Mouse (Mus musculus) limb, embryonic 13.5 days (tissue): ENCODE measurements around the gene Ipo13. TPM values are rescaled to one million over a fixed set of nuclear protein-coding genes. Genes with fewer than 3 reads are reported as not detected.
A peak's percentile ranks its signal among the peaks of the same experiment; 100 is the strongest.

Experiments
- ATAC-seq: fragments of 200-750 bp; cut with Nextera tagmentation; 2 replicates; pipeline ENCODE4 v1.8.0; 2017; ENCODE audit warnings: low read depth, moderate number of reproducible peaks, moderate TSS enrichment; ENCODE audit not compliant: low FRiP score
- H3K27ac ChIP-seq: fragments of 300-500 bp; sonication (generic); 2 replicates; pipeline ENCODE4 v1.5.1; 2015; ENCODE audit warnings: inconsistent platforms, mild to moderate bottlenecking, moderate library complexity
- H3K27me3 ChIP-seq: fragments of 300-500 bp; sonication (generic); 2 replicates; pipeline ENCODE4 v1.6.1; 2015; ENCODE audit warnings: mild to moderate bottlenecking, inconsistent platforms
- H3K36me3 ChIP-seq: fragments of 300-500 bp; sonication (generic); 2 replicates; pipeline ENCODE4 v1.6.1; 2015; ENCODE audit warnings: inconsistent platforms, mild to moderate bottlenecking, moderate library complexity
- H3K4me1 ChIP-seq: fragments of 300-500 bp; sonication (generic); 2 replicates; pipeline ENCODE4 v1.6.1; 2015; ENCODE audit warnings: inconsistent platforms
- H3K4me2 ChIP-seq: fragments of 300-500 bp; sonication (generic); replicated peaks from 2 replicates; pipeline ENCODE4 v1.6.1; 2015; ENCODE audit warnings: inconsistent platforms, mild to moderate bottlenecking, moderate library complexity
- H3K4me3 ChIP-seq: fragments of 300-500 bp; sonication (generic); 2 replicates; pipeline ENCODE4 v1.5.1; 2015; ENCODE audit warnings: moderate library complexity, mild to moderate bottlenecking, inconsistent platforms
- H3K9ac ChIP-seq: fragments of 300-500 bp; sonication (generic); 2 replicates; pipeline ENCODE4 v1.6.1; 2015; ENCODE audit warnings: mild to moderate bottlenecking, inconsistent platforms
- H3K9me3 ChIP-seq: fragments of 300-500 bp; sonication (generic); 2 replicates; pipeline ENCODE4 v1.6.1; 2016; ENCODE audit warnings: inconsistent platforms
- WGBS: fragments of 180-500 bp; shearing (Covaris S2); methylation state at CpG from one replicate; pipeline ENCODE4 v1.1.7; 2015; 5-methylcytosine and 5-hydroxymethylcytosine counted together
- polyA plus RNA-seq: library from polyadenylated mRNA; unstranded; fragments of >200 nt; fragmentation: Nextera tagmentation; extraction: Ambion mirVana; gene quantifications from 2 replicates; pipeline ENCODE4 v1.2.1, GENCODE M21; 2015

Ipo13 gene
- polyA plus RNA-seq, 1 experiment from 2014 or later = 43.7 TPM

- H3K9ac ChIP-seq = no peak overlapping the region
- no peak overlapping the region for H3K27ac ChIP-seq
- 89% methylated on average over 14 of the region's 14 CpGs for WGBS
- H3K9me3 ChIP-seq = no peaks in the 10 kb centered on the region
- H3K4me1 ChIP-seq = peaks cover 23% of the 10 kb centered on the region
- ATAC-seq = no peak
- no peaks in the 10 kb centered on the region for H3K27me3 ChIP-seq
- no peak overlapping the region for H3K4me3 ChIP-seq
- H3K36me3 ChIP-seq = peaks cover 36% of the 10 kb centered on the region
- H3K4me2 ChIP-seq = no peak overlapping the region
Observed at GRCm38 (mm10) chr4:117890031-117890430, 24.8 kb downstream of the Ipo13 start.

GRCm38 (mm10) chr4:117889471-117889870, 25.3 kb downstream of the Ipo13 start:
- Histone ChIP-seq H3K4me1 (peaks cover 23% of the 10 kb centered on the region), H3K9ac (no peak overlapping the region), H3K4me2 (no peak overlapping the region), H3K36me3 (peaks cover 36% of the 10 kb centered on the region), H3K27me3 (no peaks in the 10 kb centered on the region), H3K9me3 (no peaks in the 10 kb centered on the region), H3K4me3 (no peak overlapping the region), H3K27ac (no peak overlapping the region)
- WGBS = 91% methylated on average over 15 of the region's 15 CpGs
- no peak for ATAC-seq

GRCm38 (mm10) chr4:117887920-117888319, 26.9 kb downstream of the Ipo13 start:
- peak overlapping the region; percentile 90 for H3K4me2 ChIP-seq
- H3K27ac ChIP-seq = no peak overlapping the region
- peaks cover 32% of the 10 kb centered on the region for H3K4me1 ChIP-seq
- H3K9ac ChIP-seq = no peak overlapping the region
- H3K36me3 ChIP-seq = peaks cover 32% of the 10 kb centered on the region
- 66% methylated on average over 2 of the region's 2 CpGs for WGBS
- no peaks in the 10 kb centered on the region for H3K9me3 ChIP-seq
- H3K27me3 ChIP-seq = no peaks in the 10 kb centered on the region
- ATAC-seq = no peak
- peak overlapping the region; percentile 92; the same call in 1 of the 2 replicates for H3K4me3 ChIP-seq

- Histone ChIP-seq H3K4me3 (peak within 1 kb of the TSS; percentile 92), H3K4me1 (peaks cover 36% of the 10 kb centered on the region), H3K36me3 (peaks cover 32% of the 10 kb centered on the region), H3K4me2 (peak within 1 kb of the TSS; percentile 90), H3K27me3 (no peaks in the 10 kb centered on the region), H3K27ac (no peak within 1 kb of the TSS), H3K9ac (peak within 1 kb of the TSS; percentile 85), H3K9me3 (no peaks in the 10 kb centered on the region)
- WGBS = under 1% methylated on average over 37 of the region's 37 CpGs
- peak; percentile 88 for ATAC-seq
Observed at GRCm38 (mm10) chr4:117887133-117887532, 27.7 kb downstream of the Ipo13 start, which contains the start of gene Atp6v0b. Atp6v0b (minus strand) TSS chr4:117887333.

- H3K4me2 ChIP-seq = peak overlapping the region; percentile 90
- H3K4me1 ChIP-seq = peaks cover 39% of the 10 kb centered on the region
- peaks cover 32% of the 10 kb centered on the region for H3K36me3 ChIP-seq
- peak overlapping the region; percentile 85 for H3K9ac ChIP-seq
- H3K27me3 ChIP-seq = no peaks in the 10 kb centered on the region
- no peak overlapping the region for H3K27ac ChIP-seq
- no peak for ATAC-seq
- H3K9me3 ChIP-seq = no peaks in the 10 kb centered on the region
- peak overlapping the region; percentile 92 for H3K4me3 ChIP-seq
- 3% methylated on average over 23 of the region's 24 CpGs for WGBS
Observed at GRCm38 (mm10) chr4:117886644-117887043, 28.2 kb downstream of the Ipo13 start.

- peaks cover 38% of the 10 kb centered on the region for H3K36me3 ChIP-seq
- H3K9me3 ChIP-seq = no peaks in the 10 kb centered on the region
- H3K27ac ChIP-seq = no peak overlapping the region
- H3K4me1 ChIP-seq = peaks cover 35% of the 10 kb centered on the region
- no peaks in the 10 kb centered on the region for H3K27me3 ChIP-seq
- ATAC-seq = no peak
- peak overlapping the region; percentile 85 for H3K9ac ChIP-seq
- WGBS = 84% methylated on average over 9 of the region's 9 CpGs
- H3K4me2 ChIP-seq = peak overlapping the region; percentile 90
- peak overlapping the region; percentile 92 for H3K4me3 ChIP-seq
Observed at GRCm38 (mm10) chr4:117885994-117886393, 28.8 kb downstream of the Ipo13 start.

GRCm38 (mm10) chr4:117885093-117885492, 29.7 kb downstream of the Ipo13 start:
- Histone ChIP-seq H3K9ac (no peak overlapping the region), H3K27me3 (no peaks in the 10 kb centered on the region), H3K4me2 (no peak overlapping the region), H3K4me3 (no peak overlapping the region), H3K36me3 (peaks cover 44% of the 10 kb centered on the region), H3K4me1 (peaks cover 33% of the 10 kb centered on the region), H3K27ac (no peak overlapping the region), H3K9me3 (no peaks in the 10 kb centered on the region)
- 92% methylated on average over 10 of the region's 10 CpGs for WGBS
- no peak for ATAC-seq

GRCm38 (mm10) chr4:117884146-117884545, 30.7 kb downstream of the Ipo13 start:
- no peaks in the 10 kb centered on the region for H3K9me3 ChIP-seq
- ATAC-seq = no peak
- peak overlapping the region; percentile 83 for H3K4me3 ChIP-seq
- no peaks in the 10 kb centered on the region for H3K27me3 ChIP-seq
- H3K9ac ChIP-seq = peak overlapping the region; percentile 91
- WGBS = 89% methylated on average over 1 of the region's 1 CpGs
- H3K4me2 ChIP-seq = peak overlapping the region; percentile 81
- peaks cover 44% of the 10 kb centered on the region for H3K36me3 ChIP-seq
- peaks cover 33% of the 10 kb centered on the region for H3K4me1 ChIP-seq
- 0 out of 2 replicates have a peak overlapping the region, but pooled peaks have one; percentile 85 for H3K27ac ChIP-seq

- peak within 1 kb of the TSS; percentile 91 for H3K9ac ChIP-seq
- ATAC-seq = peak; percentile 71
- peak within 1 kb of the TSS; percentile 83 for H3K4me3 ChIP-seq
- no peaks in the 10 kb centered on the region for H3K9me3 ChIP-seq
- WGBS = 0% methylated on average over 31 of the region's 103 CpGs
- no peaks in the 10 kb centered on the region for H3K27me3 ChIP-seq
- peak within 1 kb of the TSS; percentile 81 for H3K4me2 ChIP-seq
- peak within 1 kb of the TSS; percentile 85 for H3K27ac ChIP-seq
- peaks cover 33% of the 10 kb centered on the region for H3K4me1 ChIP-seq
- peaks cover 51% of the 10 kb centered on the region for H3K36me3 ChIP-seq
Observed at GRCm38 (mm10) chr4:117882701-117883691, 31.8 kb downstream of the Ipo13 start, which contains the start of gene B4galt2. B4galt2 (minus strand) TSS chr4:117883487.

- no peak overlapping the region for H3K9ac ChIP-seq
- peaks cover 77% of the 10 kb centered on the region for H3K36me3 ChIP-seq
- H3K27me3 ChIP-seq = no peaks in the 10 kb centered on the region
- WGBS = 80% methylated on average over 5 of the region's 5 CpGs
- H3K27ac ChIP-seq = no peak overlapping the region
- no peak overlapping the region for H3K4me3 ChIP-seq
- no peaks in the 10 kb centered on the region for H3K9me3 ChIP-seq
- peaks cover 14% of the 10 kb centered on the region for H3K4me1 ChIP-seq
- no peak overlapping the region for H3K4me2 ChIP-seq
- no peak for ATAC-seq
Observed at GRCm38 (mm10) chr4:117878703-117879102, 36.1 kb downstream of the Ipo13 start.

- no peak overlapping the region for H3K4me2 ChIP-seq
- H3K27ac ChIP-seq = no peak overlapping the region
- ATAC-seq = no peak
- peaks cover 81% of the 10 kb centered on the region for H3K36me3 ChIP-seq
- WGBS = 63% methylated on average over 10 of the region's 10 CpGs
- peaks cover 11% of the 10 kb centered on the region for H3K4me1 ChIP-seq
- H3K27me3 ChIP-seq = no peaks in the 10 kb centered on the region
- no peak overlapping the region for H3K9ac ChIP-seq
- H3K4me3 ChIP-seq = no peak overlapping the region
- no peaks in the 10 kb centered on the region for H3K9me3 ChIP-seq
Observed at GRCm38 (mm10) chr4:117878301-117878700, 36.5 kb downstream of the Ipo13 start.

- H3K4me2 ChIP-seq = no peak overlapping the region
- no peaks in the 10 kb centered on the region for H3K9me3 ChIP-seq
- peaks cover 12% of the 10 kb centered on the region for H3K4me1 ChIP-seq
- H3K36me3 ChIP-seq = peaks cover 59% of the 10 kb centered on the region
- H3K27me3 ChIP-seq = no peaks in the 10 kb centered on the region
- WGBS = 92% methylated on average over 9 of the region's 9 CpGs
- H3K27ac ChIP-seq = no peak overlapping the region
- no peak overlapping the region for H3K9ac ChIP-seq
- H3K4me3 ChIP-seq = no peak overlapping the region
- ATAC-seq = no peak
Observed at GRCm38 (mm10) chr4:117873615-117874014, 41.2 kb downstream of the Ipo13 start.
